Mouse (Mus musculus) mammary gland, adult 2 months (tissue): ENCODE measurements around the gene Dnah7b. TPM values are rescaled to one million over a fixed set of nuclear protein-coding genes. Genes with fewer than 3 reads are reported as not detected.

Experiments
- polyA plus RNA-seq: library from polyadenylated mRNA; depleted of rRNA; stranded (reverse); fragments of >200 nt; gene quantifications from 2 replicates; pipeline ENCODE4 v1.2.3, GENCODE M21; 2012; ENCODE audit warnings: low replicate concordance; rRNA removed

Dnah7b gene
- polyA plus RNA-seq, result 0.12 and 0.70 TPM in 2 replicates

GRCm38 (mm10) chr1:46066015-46066414 lies at the start of gene Dnah7b:
Dnah7b (plus strand) TSS chr1:46066315.

Other genes with a start within 250 kb of the Dnah7b start
- not detected in 2 replicates for gene Gm5269, start 176.0 kb upstream of the Dnah7b start, polyA plus RNA-seq
- gene Slc40a1, start 139.8 kb upstream of the Dnah7b start, polyA plus RNA-seq, result 2.3 and 6.2 TPM in 2 replicates